Mouse (Mus musculus): Measurements from ENCODE around the gene Rap1gap2.

Rap1gap2 gene

DNA sequence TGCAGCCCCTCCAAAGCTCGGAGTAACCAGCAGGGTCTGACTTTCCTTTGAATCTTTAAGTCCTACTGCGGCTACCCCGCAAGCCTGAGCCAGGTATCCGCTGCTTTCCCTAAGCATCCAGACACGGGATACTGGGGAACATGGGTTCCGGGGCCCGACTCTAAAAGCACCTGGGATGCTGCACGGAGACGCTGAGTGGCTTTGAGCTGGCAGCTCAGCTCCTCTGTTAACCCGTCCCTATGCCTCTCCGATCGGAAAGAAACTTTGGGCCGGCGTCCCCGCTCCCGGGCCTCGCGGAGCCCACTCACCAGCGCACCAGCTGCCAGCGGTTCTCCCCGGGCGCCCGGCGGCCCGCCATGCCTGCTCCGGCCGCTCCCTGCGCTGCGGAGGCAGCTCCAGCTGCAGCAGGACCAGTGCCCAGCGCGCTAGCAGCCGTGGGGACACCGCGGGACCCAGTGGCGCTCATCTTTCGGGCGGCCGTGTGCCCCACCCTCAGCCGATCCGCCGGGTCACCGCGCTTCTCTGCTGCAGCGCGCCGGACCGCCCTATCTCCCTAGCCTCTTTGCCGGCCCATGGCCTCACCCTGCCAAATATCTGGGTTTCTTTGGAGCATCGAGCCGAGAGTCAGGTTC lies at the start of gene Rap1gap2:
Gene Rap1gap2, minus strand, starts transcription at position 371 of the 632 bp plus-strand sequence.
- DNase-seq (ENCODE audit: low spot score) = peak; percentile 22

DNA sequence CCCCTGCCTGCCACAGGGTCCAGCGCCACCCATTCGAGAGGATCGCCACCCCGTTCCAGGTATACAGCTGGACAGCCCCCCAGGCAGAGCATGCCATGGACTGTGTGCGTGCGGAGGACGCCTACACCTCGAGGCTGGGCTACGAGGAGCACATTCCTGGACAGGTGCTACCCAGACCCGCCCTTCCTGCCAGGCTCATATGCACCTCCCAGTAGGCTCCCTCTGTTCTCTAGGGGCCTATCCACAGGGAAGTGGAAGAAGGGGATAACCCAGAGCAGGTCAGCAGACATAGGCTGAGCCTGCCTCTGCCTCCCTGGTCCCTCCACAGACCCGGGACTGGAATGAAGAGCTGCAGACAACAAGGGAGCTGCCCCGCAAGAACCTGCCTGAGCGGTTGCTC lies 49.6 kb upstream of the Rap1gap2 start:
- no peak for DNase-seq (ENCODE audit: low spot score)

DNA sequence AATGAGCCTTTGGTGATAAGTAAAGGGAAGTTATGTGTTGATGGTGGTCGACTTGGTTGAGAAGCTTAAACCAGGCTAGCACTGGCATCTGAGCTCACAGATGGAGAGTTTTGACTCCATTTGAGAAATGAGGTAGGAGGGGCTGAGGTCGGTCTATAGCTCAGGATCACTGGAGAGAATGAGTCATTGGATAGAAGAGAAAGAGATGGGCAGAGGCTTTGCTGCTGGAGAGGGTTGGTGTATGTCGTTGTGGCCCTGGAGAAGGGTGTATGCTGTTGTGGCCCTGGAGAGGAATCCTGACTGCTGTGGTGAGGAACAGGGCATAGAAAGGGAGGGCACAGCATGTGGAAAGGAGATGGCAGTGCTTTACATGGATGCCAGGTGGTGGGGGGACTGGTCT lies 45.2 kb upstream of the Rap1gap2 start:
- no peak for DNase-seq (ENCODE audit: low spot score)

DNA sequence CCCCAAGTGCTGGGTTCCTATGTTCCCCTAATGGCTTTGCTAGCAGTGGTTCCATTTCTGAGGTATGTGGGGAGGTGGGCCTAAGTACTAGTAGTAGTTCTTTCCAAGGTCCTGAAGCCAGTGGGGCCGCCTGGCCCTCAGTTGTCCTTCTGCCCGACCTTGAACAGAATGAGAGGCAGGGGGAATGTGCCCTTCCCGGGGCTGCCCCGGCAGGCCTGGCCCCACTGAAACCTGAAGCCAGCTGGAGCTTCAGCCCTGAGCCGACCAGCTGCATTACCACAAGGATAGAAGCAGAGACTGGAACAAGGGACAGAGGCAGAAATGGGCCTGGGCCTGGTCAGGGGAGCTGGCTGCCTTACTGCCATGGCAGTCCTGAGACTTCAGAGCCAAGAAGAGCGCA lies 42.7 kb upstream of the Rap1gap2 start:
- DNase-seq (ENCODE audit: low spot score) = no peak

DNA sequence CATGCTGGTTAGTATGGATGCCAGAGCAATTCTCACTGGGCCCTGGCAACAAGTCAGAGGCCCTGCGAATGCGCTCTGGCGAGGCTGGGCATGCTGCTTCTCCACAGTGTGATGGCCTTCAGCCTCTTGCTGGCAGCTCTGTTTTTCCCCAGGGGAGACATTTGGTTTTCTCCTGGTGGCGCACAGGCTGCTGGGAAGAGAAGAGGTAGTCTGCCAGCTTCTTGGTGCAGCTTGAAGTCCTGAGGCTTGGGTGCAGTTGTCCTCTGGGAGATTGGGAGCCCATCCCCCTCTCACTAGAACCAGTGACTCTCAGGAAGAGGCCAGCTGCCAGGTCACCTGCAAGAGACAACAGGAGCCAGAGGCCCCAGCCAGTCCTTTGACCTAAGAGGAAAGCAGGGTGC lies 42.1 kb upstream of the Rap1gap2 start:
- DNase-seq (ENCODE audit: low spot score) = no peak

DNA sequence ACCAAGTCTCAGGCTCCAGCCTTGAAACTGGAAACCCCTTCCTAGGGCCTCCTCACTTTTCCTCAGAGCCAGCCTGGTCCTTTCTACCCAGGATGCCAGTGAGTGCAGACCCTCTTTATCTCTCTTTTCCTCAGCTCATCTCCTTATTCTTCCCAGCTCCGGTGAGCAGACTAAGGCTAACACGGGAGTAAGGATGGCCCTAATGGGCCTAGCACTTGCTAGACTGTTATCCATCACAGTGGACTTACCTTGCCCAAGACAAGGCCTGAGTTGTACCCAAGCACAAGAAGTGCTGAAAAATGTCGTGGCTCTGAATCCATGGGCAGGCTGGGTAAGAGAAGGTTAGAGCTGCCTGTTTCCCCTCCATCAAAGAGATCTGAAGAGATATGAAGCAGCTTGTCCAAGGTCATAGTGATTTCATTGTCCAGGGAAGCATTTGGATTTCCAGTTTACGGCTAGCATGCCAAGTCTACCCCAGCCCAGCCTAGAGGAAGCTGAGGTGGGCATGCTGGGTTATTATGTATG lies 39.9 kb upstream of the Rap1gap2 start:
- no peak for DNase-seq (ENCODE audit: low spot score)

DNA sequence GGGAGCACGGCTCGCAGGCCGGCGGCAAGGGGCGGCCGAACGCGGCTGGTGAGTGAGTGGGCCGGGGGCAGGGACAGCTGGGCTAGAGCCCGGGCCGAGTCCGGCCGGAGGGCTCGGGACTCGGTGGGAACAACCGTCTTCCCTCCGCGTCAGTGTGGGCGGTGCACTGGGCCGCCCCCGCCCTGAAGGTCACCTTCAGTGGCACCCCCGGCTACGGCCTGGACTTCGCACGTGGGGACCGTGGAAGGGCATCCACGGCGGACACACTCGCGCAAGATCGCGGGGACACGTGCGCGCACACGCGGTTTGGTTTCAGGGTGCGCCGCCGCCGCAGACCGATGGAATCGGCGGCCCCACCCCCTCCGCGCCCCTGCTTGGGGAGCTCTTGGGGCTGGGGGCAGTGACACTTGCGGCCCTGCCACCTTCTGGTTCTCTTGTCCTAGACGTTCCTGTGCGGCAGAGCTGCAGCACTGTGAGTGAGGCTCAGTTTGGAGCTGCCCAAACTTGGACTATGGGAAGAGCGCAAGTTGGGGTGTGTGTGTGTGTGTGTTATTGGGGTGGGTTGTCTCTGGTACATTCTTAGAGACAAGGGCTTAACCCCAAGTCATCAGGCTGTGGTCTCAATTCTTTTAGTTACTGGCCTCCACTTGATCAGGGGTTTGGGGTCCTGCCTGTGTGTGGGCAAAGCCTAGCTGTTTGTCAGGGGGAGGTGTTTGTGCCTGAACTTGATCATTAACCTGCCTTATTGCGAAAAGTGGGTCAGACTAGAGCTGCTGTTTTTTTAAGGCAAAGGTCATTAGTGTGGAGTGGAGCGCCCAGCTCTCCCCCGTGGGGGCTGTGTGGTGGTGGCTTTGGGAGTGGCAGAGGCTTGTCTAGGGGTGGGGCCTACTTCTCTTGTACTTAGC lies 39.2 kb upstream of the Rap1gap2 start:
- DNase-seq (ENCODE audit: low spot score) = peak; percentile 24

DNA sequence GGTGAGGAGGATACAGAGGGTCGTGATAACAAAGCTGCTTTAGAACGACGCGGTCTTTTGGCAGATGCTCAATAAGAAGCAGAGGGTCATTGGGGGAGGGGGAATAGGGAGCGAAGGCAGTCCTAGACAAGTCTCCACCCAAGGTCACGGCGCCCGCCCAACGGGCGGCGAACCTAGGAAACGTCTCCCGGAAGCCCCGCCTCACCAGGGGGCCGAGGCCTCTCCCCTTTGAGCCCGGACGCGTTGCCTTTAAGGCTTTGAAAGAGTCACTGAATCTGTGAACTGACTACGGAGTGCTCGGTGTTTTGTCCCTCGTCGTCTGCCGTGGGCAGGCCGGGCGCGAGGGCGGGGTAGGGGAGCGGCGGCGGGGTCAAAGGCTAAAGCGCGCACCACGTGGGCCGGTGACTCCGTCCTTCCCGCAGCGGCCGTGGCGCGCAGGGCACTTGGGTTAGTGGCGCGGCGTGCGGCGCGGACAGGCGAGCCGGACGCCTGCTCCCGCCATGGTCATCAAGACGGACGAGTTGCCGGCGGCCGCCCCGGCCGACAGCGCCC lies 38.5 kb upstream of the Rap1gap2 start, which contains the start of gene Cluh:
Gene Cluh, plus strand, starts transcription at position 401 of the 552 bp plus-strand sequence.
- peak; percentile 97 for DNase-seq (ENCODE audit: low spot score)

DNA sequence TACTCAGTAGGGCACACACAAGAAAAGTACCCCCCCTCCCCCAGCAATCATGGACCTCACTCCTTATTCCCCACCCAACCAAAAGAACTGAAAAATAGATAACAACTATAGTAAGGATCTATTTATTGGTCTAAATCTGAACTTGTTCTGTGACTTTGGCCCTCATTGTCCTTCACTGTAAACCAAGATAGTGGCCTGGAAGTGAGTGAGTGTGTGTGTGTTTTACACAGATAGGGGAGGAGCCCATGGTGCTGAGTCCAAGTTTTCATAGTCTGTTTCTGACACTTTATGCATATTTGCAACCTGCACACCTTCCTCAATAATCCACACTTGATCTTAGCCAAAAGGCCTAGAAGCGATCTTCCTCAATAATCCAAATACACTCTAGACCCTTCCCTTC lies 38.0 kb upstream of the Rap1gap2 start:
- DNase-seq (ENCODE audit: low spot score) = no peak

DNA sequence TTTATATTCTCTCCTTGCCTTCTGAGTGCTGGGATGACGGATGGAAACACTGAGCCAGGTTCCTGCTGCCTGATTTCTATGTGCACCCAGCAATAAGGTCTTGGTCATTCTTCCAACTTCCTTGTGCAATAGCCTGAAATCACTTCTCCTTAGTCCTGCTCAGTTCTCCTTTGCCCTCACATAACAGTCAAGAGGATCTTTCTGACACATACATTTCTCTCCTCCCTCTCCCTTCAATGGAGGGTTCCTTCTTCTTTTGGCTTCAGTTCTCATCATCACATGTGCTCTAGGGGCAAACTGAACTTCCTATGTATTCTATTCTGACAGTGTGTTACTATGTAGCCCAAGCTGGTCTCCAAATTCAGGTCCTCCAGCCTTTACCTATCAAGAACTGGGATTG lies 37.3 kb upstream of the Rap1gap2 start:
- DNase-seq (ENCODE audit: low spot score) = no peak

DNA sequence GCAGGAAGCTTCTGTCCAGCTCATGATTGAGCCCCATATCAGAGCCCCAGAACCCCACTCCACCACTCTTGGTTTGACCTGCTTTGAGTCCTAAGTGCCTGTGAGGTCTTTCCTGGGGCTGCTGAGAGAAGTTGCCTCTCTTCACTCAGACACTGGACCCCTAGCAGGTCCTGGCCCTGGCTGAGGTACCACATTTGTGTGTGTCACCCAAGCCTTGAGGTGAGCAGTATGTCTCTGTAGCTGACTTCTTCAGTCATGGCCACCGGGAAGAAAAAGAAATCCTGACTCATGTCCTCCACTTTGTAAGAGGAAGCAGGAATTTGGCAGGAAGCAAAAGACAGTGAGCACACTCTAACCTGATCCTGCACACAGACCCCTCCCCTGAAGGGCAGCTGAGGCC lies 28.9 kb upstream of the Rap1gap2 start:
- DNase-seq (ENCODE audit: low spot score) = no peak

DNA sequence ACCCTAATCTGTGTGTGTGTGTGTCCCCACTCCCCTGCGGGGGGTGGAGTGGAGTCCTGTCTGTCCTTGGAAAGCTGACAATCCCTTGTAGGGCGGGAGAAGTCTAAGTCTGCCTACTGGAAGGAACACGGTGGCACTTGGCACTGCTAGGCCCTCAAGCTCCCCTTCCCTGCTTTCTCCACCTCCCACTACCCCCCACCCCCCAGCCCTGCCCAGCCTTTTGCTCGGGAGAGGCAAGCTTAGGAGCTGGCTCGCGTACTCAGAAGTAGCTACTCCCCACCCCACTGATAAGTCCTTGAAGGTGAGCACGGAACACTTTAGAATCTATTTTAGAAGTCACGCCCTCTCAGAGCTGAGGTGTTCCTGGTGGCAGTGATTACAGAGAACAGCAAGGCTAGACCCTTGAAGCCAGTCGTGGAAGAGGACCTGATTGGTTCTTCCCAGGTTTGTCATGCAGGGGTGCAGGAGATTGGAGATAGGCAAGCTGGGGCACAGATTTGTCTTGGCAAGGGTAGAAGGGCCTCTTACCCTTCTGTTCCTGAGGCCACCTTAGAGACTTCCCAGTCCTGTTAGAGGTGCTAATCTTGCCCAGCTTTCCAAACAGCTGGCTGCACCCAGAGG lies 28.2 kb upstream of the Rap1gap2 start:
- DNase-seq (ENCODE audit: low spot score) = no peak

DNA sequence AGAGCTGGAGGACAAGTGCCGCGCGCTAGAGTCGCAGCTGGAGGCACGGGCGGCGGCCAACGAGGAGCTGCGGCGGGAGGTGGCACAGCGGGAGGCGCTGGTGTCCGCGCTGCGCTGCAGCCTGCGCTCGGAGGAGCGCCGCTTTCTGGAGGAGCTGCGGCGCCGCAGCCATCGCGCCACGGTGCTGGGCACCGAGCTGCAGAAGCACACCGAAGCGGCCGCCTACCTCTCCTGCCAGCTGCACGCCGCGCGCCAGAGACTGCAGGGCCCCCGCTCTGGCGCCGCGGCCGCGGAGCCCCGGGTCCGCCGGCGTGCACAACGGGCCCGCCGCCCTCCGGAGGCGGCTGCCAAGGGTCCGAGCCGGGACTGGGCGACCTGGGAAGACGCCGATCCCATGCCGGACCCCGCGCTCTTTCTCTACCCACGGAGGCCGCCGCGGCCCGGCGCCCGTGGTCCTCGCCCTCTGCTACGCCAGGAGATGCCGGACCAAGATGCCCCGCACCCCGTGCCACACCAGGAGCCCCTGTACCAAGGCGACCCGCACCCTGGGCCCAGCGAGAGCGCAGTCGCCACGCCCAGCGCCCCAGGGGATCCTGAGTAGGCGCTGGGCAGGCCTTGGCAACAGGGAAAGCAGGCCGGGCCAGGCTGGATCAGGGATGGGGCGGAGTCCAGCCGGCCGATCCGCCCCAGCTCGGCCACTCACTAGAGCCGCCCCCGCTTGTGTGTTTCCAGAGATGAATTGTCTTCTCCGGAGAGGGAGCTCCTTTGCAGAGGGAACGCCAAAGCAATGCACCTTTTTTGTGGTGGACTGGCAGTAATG lies 27.5 kb upstream of the Rap1gap2 start:
- DNase-seq (ENCODE audit: low spot score) = peak; percentile 83

DNA sequence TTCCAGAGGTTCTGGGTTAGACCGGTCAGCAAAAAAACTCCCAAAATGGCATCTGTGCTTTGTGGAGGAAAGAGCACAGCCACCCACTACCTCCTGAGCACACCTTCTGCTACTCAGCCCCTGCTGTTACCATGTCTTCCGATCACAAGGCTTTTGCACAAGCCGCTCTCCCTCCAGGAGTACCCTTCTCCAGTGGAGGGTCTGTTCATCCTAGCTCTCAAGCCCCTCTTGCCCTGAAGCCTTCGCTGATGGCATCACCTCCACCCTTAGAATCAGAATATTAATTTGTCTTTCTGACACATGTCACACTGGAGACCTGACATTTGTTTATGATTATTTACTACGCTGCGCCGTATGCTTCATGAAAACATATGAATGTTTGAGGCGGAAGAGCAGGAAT lies 26.8 kb upstream of the Rap1gap2 start:
- DNase-seq (ENCODE audit: low spot score) = no peak

DNA sequence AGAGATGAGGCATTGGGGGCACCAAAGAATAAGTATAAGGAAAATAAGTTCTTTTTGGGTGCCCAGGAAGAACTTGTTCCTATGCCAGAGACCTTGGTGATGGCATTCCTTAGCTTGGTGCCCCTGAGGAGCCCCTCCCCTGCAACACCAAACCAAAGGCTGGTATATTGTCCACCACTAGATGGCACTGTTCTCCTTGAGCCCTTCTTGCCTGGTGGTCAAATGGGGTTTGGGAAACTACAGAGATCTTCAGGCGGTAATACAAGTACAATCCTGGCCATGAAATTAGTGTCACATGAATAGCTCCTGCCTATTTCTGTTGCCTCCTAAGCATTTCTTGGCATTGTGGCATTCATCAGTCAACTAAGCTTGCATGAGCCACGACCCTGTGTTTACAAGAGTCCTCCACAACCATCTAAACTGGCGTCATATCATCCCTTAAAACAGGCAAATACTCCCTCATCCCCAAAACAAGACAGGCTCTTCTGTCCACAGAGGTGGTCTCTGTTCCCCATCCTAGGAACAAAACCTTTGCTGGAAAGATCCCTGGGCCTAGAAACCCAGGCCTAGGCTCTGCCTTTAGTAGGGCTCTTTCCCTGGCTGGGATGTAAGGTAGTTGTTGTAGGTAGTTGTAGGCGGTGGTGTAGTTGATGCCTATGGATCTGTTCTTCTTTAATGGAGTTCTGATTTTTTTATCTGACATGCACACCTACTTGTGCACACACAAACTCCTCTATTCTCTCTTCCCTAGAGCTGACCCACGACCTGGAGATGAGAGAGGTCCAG lies 24.0 kb upstream of the Rap1gap2 start:
- DNase-seq (ENCODE audit: low spot score) = peak; percentile 94

DNA sequence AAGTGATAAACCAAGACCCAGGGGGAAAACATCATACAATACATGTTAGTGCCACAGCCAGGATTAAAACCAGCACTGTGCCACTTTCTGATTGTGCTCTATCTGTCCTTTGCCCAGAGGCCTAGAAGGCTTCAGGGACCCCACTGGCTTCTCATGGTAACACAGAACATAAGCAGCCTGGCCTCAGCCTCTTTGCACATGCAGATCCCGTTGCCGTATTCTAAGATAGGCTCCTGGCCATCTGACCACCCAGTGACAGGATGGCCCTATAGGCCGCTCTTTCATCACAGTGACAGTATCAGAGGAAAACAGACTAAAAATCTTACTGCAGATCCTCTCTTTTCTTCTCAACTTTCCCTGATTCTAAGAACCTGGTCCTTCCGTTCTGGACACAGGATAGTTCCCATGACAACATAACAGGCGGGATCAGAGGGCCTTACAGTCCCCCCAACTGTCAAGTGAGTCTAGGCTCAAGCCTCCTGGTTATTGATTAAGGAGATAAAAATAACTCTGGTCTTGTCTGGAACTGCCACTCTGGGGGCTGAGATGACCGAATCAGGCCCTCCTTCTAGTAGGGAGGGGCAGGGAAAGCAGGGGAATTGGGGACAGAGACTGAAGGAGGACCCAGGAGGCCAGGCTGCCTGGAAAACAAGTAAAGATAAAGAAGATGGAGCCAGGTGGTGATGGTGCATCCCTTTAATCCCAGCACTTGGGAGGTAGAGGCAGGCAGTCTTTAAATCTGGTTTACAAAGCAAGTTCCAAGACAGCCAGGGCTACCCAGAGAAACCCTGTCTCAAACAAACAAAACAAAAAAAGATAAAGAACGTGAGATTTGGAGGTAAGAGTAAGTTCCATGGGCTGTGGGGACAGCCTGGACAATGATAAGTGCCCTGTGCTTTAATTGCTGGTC lies 21.4 kb upstream of the Rap1gap2 start:
- no peak for DNase-seq (ENCODE audit: low spot score)

DNA sequence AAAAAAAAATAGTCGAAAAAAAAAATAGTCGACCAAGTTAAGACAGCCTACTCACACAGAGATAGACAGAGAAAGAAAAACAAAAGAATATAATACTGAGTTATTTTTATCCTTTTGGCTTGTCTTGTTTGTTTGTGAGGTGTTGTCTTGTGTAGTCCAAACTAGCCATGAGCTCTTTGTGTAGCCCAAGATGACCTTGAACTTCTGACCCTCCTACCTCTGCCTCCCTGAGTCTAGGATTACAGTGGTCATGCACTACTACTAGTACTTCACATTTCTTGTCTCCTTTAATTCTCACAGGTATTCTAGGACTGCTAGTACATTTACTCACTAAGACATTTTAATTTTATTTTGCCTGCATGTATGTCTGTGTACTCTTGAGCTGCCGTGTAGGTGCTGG lies 16.8 kb upstream of the Rap1gap2 start:
- no peak for DNase-seq (ENCODE audit: low spot score)

DNA sequence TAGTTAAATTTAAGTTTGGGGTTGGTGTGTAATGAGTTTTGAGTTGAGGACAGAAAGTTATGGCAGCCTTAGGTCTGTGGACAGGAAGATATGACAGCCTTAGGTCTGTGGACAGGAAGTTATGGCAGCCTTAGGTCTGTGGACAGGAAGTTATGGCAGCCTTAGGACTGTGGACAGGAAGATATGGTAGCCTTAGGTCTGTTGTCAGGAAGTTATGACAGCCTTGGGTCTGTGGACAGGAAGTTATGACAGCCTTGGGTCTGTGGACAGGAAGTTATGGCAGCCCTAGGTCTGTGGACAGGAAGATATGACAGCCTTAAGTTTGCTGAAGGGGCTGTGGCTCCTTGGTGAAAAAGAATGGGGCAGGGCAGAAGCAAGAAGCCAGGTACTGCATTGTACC lies 14.6 kb upstream of the Rap1gap2 start:
- no peak for DNase-seq (ENCODE audit: low spot score)

DNA sequence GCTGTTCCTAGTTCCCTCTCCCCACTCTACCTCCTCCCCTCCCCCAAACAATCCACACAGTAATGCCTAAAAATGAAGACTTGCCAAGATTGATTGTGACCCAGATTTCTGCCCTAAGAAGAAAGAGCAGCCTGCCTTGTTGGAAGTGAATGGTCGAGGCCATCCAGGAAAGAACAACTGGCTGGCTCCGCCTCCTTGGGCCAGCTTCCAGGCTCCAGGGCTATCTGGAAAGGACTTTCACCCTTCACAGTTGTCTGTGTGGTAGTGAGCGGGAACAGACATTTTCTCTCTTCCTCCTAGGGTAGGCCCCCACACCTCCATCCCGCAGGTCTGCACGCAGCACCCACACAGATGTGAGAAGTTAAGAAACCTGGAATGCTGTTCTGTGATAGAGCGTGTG lies 13.0 kb upstream of the Rap1gap2 start:
- no peak for DNase-seq (ENCODE audit: low spot score)
